Mouse (Mus musculus): ENCODE data around the gene Rrbp1. TPM values are rescaled to one million over a fixed set of nuclear protein-coding genes. Genes with fewer than 3 reads are reported as not detected.

Gene Rrbp1
- total and polyA plus RNA-seq, 3 experiments: 39.7 to 85.3 (median 70.6) TPM

DNA sequence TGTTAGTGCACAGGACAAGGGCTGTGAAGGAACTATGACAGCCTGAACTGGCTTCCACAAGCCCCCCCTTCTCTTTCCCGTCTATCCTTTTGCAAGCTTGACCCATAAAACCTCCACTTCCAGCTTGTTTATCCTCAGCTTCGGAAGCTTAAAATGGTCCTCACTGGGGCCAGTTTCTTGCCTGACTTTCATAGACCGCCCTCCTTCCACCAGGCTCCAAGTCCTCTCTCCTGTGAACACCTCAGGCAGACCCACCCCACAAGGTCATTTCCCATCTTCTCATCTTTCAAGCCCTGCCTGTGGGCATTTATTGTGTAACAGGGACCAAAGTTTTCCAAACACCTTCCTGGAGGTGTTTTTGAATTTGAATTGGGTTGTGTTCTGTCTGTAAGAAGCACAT lies 11.4 kb upstream of the Rrbp1 start:
- ATAC-seq (ENCODE audit: extremely low read depth, insufficient number of reproducible peaks, low FRiP score, poor library complexity, severe bottlenecking) (no peak), DNase-seq (ENCODE audit: low spot score) (no peak)
- no peak overlapping the region for H3K4me3 ChIP-seq (ENCODE audit: low read depth, low read length)
- H3K27me3 ChIP-seq (ENCODE audit: insufficient read depth, low read length): peaks cover 12% of the 10 kb centered on the region
- H3K4me1 ChIP-seq (ENCODE audit: insufficient read depth, low read depth, low read length): no peaks in the 10 kb centered on the region
- H3K9me3 ChIP-seq (replicated peaks): no peaks in the 10 kb centered on the region
- TF ChIP-seq CTCF (IDR thresholded peaks at IDR 0.05; ENCODE audit: low read depth, low read length) (no peak), GATA1 (IDR thresholded peaks at IDR 0.05; ENCODE audit: borderline replicate concordance, low read length) (no peak), GATA2 (IDR thresholded peaks at IDR 0.05; ENCODE audit: borderline replicate concordance, low read depth, low read length) (no peak), TAL1 (conservative IDR thresholded peaks at IDR 0.05; ENCODE audit: low read depth, low read length) (no peak), POLR2AphosphoS5 (IDR thresholded peaks at IDR 0.05; ENCODE audit: insufficient replicate concordance, low read depth, low read length) (no peak)
- no peaks in the 10 kb centered on the region for H3K36me3 ChIP-seq (replicated peaks)

DNA sequence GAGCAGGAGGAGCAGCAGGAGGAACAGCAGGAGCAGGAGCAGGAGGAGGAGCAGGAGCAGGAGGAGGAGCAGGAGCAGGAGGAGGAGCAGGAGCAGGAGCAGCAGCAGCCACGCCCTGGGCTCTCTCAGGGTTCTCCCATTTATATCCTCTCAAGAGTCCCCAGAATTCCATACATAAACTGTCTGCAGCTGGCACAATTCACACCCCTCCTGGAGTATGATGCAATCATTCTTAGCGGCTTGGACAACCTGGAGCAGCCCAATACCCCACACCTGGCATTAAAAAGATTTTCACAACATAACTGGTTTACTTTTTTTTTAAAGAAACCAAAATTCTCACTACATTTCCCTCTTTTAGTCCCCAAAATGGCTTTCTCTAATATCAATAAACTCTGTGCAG lies 8.9 kb upstream of the Rrbp1 start:
- ATAC-seq (ENCODE audit: extremely low read depth, insufficient number of reproducible peaks, low FRiP score, poor library complexity, severe bottlenecking): no peak
- no peaks in the 10 kb centered on the region for H3K9me3 ChIP-seq (replicated peaks)
- no peak overlapping the region for H3K4me3 ChIP-seq (ENCODE audit: low read depth, low read length)
- peaks cover 18% of the 10 kb centered on the region; the same call in 1 of the 2 replicates for H3K27me3 ChIP-seq (ENCODE audit: insufficient read depth, low read length)
- no peak for TF ChIP-seq CTCF (IDR thresholded peaks at IDR 0.05; ENCODE audit: low read depth, low read length)
- no peaks in the 10 kb centered on the region for H3K4me1 ChIP-seq (ENCODE audit: insufficient read depth, low read depth, low read length)
- H3K36me3 ChIP-seq (replicated peaks): no peaks in the 10 kb centered on the region
- no peak for DNase-seq (ENCODE audit: low spot score)

DNA sequence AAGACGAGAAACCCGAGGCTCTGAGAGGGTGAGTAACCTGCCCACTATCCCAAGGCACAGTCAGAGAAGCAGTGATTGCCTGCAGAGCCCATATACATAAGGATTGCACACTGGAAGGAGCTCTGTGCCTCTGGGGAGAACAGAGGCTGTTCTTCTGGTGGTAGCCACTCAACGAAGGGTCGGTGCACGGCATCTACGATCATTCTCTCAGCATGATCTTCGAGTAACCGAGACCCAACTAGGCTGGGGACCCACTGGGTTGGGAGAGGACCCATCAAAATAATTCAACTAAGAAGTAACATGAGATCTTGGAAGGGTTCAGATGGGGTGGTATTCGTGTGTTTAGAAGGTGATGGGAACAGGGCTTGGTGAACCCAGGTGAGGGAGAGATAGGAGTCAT lies 4.8 kb upstream of the Rrbp1 start:
- no peak for TF ChIP-seq GATA1 (IDR thresholded peaks at IDR 0.05; ENCODE audit: borderline replicate concordance, low read length)
- no peak for TF ChIP-seq CTCF (IDR thresholded peaks at IDR 0.05; ENCODE audit: low read depth, low read length)
- no peak for TF ChIP-seq TAL1 (conservative IDR thresholded peaks at IDR 0.05; ENCODE audit: low read depth, low read length)
- no peak for TF ChIP-seq GATA2 (IDR thresholded peaks at IDR 0.05; ENCODE audit: borderline replicate concordance, low read depth, low read length)
- TF ChIP-seq POLR2AphosphoS5 (IDR thresholded peaks at IDR 0.05; ENCODE audit: insufficient replicate concordance, low read depth, low read length): no peak
- H3K36me3 ChIP-seq (replicated peaks): no peaks in the 10 kb centered on the region
- no peaks in the 10 kb centered on the region for H3K9me3 ChIP-seq (replicated peaks)
- peaks cover 25% of the 10 kb centered on the region; the same call in 1 of the 2 replicates for H3K27me3 ChIP-seq (ENCODE audit: insufficient read depth, low read length)
- DNase-seq (ENCODE audit: low spot score) (no peak), ATAC-seq (ENCODE audit: extremely low read depth, insufficient number of reproducible peaks, low FRiP score, poor library complexity, severe bottlenecking) (no peak)
- no peak overlapping the region for H3K4me3 ChIP-seq (ENCODE audit: low read depth, low read length)
- H3K4me1 ChIP-seq (ENCODE audit: insufficient read depth, low read depth, low read length): peaks cover 3% of the 10 kb centered on the region

DNA sequence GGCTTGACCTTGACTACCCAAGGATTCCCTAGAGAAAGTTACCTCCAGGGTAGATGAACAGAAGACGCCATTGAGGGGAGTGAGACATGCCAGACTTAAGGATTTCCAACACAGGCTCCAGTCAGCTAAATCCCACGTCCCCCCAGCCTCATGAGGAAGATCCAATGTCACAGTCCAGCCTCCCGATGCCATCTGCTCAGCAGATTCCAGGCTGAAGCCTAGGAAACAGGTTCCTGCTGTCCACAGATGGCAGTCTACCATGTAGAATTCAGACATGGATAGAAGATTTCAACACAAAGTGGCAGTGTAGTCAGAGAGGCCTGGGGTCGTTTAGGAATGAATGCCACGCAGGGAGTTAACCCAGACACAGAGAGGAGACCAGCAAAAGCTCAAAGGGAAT lies 3.4 kb upstream of the Rrbp1 start:
- Histone ChIP-seq H3K27me3 (ENCODE audit: insufficient read depth, low read length) (peaks cover 25% of the 10 kb centered on the region; the same call in 1 of the 2 replicates), H3K4me1 (ENCODE audit: insufficient read depth, low read depth, low read length) (peaks cover 11% of the 10 kb centered on the region), H3K9me3 (replicated peaks) (no peaks in the 10 kb centered on the region), H3K36me3 (replicated peaks) (peaks cover under 1% of the 10 kb centered on the region), H3K4me3 (ENCODE audit: low read depth, low read length) (no peak overlapping the region)
- DNase-seq (ENCODE audit: low spot score): no peak
- no peak for ATAC-seq (ENCODE audit: extremely low read depth, insufficient number of reproducible peaks, low FRiP score, poor library complexity, severe bottlenecking)
- no peak for TF ChIP-seq POLR2AphosphoS5 (IDR thresholded peaks at IDR 0.05; ENCODE audit: insufficient replicate concordance, low read depth, low read length)
- no peak for TF ChIP-seq GATA2 (IDR thresholded peaks at IDR 0.05; ENCODE audit: borderline replicate concordance, low read depth, low read length)
- no peak for TF ChIP-seq CTCF (IDR thresholded peaks at IDR 0.05; ENCODE audit: low read depth, low read length)
- no peak for TF ChIP-seq TAL1 (conservative IDR thresholded peaks at IDR 0.05; ENCODE audit: low read depth, low read length)
- TF ChIP-seq GATA1 (IDR thresholded peaks at IDR 0.05; ENCODE audit: borderline replicate concordance, low read length): no peak

DNA sequence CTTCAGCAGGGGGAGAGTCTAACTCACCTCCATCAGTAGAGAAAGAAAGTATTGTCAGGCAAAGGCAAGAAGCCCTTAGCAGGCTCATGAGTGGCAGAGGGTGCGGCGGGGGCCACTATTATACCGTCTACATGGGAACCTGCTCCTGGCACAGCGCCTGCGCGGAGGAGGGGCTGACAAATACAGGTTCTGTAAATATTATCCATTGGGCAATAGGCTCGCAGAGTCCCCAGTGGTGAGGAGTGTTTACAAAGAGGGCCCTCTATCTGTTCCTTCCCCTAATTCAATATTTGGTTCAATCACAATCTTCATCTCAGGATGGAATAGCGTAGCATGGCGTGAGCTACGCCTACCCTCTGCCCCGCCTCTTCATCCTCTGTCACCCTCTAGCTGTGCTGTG lies 3.0 kb upstream of the Rrbp1 start:
- H3K9me3 ChIP-seq (replicated peaks): no peaks in the 10 kb centered on the region
- peaks cover 25% of the 10 kb centered on the region; the same call in 1 of the 2 replicates for H3K27me3 ChIP-seq (ENCODE audit: insufficient read depth, low read length)
- TF ChIP-seq CTCF (IDR thresholded peaks at IDR 0.05; ENCODE audit: low read depth, low read length): no peak
- no peak for TF ChIP-seq TAL1 (conservative IDR thresholded peaks at IDR 0.05; ENCODE audit: low read depth, low read length)
- no peak for TF ChIP-seq POLR2AphosphoS5 (IDR thresholded peaks at IDR 0.05; ENCODE audit: insufficient replicate concordance, low read depth, low read length)
- no peak for TF ChIP-seq GATA1 (IDR thresholded peaks at IDR 0.05; ENCODE audit: borderline replicate concordance, low read length)
- no peak for TF ChIP-seq GATA2 (IDR thresholded peaks at IDR 0.05; ENCODE audit: borderline replicate concordance, low read depth, low read length)
- H3K4me1 ChIP-seq (ENCODE audit: insufficient read depth, low read depth, low read length): peaks cover 15% of the 10 kb centered on the region
- H3K36me3 ChIP-seq (replicated peaks): peaks cover 2% of the 10 kb centered on the region
- ATAC-seq (ENCODE audit: extremely low read depth, insufficient number of reproducible peaks, low FRiP score, poor library complexity, severe bottlenecking): no peak
- no peak overlapping the region for H3K4me3 ChIP-seq (ENCODE audit: low read depth, low read length)
- DNase-seq (ENCODE audit: low spot score): no peak

DNA sequence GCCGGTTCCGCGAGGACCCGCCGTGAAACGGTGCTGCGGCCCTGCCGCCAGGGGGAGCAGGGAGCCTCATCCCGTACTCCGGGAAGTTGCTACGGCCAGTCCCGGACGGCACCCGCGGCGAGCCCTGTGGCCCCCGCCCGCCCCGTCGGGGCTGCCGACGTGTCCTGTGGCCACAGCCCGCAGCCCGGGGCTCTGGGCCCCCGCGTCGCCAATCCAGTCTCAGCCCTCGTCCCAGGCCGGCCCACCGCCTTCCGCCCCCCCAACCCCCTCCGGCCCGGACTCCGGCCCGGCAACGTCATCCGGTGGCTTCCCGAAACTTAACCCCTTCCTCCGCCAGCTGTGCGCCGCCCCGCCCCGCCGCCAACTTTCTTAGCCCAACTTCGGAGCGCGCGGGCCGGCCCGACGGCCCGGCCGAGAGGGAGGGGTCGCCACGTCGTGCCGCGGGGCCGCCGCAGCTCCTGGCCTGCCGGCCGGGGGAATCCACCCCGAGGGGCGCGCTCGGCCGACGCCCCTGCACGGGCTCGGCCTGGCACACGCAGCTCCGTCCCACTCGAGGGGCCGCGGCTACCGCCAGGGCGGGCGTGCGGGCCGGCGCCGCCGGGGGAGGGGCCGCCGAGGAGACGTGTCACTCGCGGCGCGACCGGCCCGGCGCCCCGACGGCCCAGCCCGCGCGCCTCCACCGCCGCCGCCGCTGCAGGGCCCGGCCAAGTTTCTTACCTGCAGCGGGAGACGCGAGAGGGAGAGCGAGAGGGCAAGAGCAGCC lies 600 bp downstream of the Rrbp1 start:
- Histone ChIP-seq H3K27me3 (ENCODE audit: insufficient read depth, low read length) (peaks cover 7% of the 10 kb centered on the region; the same call in 1 of the 2 replicates), H3K4me3 (ENCODE audit: low read depth, low read length) (peak overlapping the region; percentile 91), H3K9me3 (replicated peaks) (no peaks in the 10 kb centered on the region), H3K36me3 (replicated peaks) (peaks cover 25% of the 10 kb centered on the region), H3K4me1 (ENCODE audit: insufficient read depth, low read depth, low read length) (peaks cover 26% of the 10 kb centered on the region)
- DNase-seq (ENCODE audit: low spot score): peak; percentile 62
- TF ChIP-seq CTCF (IDR thresholded peaks at IDR 0.05; ENCODE audit: low read depth, low read length) (peak; percentile 54; the same call in 1 of the 2 replicates), GATA2 (IDR thresholded peaks at IDR 0.05; ENCODE audit: borderline replicate concordance, low read depth, low read length) (no peak)
- ATAC-seq (ENCODE audit: extremely low read depth, insufficient number of reproducible peaks, low FRiP score, poor library complexity, severe bottlenecking): no peak
